Mouse (Mus musculus): ENCODE results near the gene Ecm1. TPM values are rescaled to one million over a fixed set of nuclear protein-coding genes. Genes with fewer than 3 reads are reported as not detected.

Ecm1 gene
- polyA plus RNA-seq, 1 experiment from 2014 or later = 90.1 TPM

GRCm38 (mm10) chr3:95689940-95690339, 49.4 kb downstream of the Ecm1 start:
- Histone ChIP-seq H3K4me2 (peak overlapping the region; percentile 44), H3K27ac (ENCODE audit: poor library complexity, severe bottlenecking) (peak overlapping the region; percentile 64), H3K36me3 (no peaks in the 10 kb centered on the region), H3K9ac (no peak overlapping the region), H3K4me1 (replicated peaks) (peaks cover 86% of the 10 kb centered on the region), H3K4me3 (no peak overlapping the region), H3K27me3 (replicated peaks) (no peaks in the 10 kb centered on the region), H3K9me3 (replicated peaks) (no peaks in the 10 kb centered on the region)
- 21% methylated on average over 2 of the region's 2 CpGs for WGBS
- ATAC-seq (ENCODE audit: insufficient number of reproducible peaks, low FRiP score) = no peak

- 12% methylated on average over 11 of the region's 11 CpGs for WGBS
These were observed 50.0 kb downstream of the Ecm1 start for GRCm38 (mm10) chr3:95689171-95689915.

GRCm38 (mm10) chr3:95687524-95688421, 51.6 kb downstream of the Ecm1 start, which contains the start of gene Adamtsl4:
Gene Adamtsl4, minus strand, starts transcription at chr3:95687917.
- peak within 1 kb of the TSS; percentile 75 for H3K9ac ChIP-seq
- H3K36me3 ChIP-seq = no peaks in the 10 kb centered on the region
- 7% methylated on average over 50 of the region's 50 CpGs for WGBS
- ATAC-seq (ENCODE audit: insufficient number of reproducible peaks, low FRiP score) = peak; percentile 68
- H3K27me3 ChIP-seq (replicated peaks) = no peaks in the 10 kb centered on the region
- H3K27ac ChIP-seq (ENCODE audit: poor library complexity, severe bottlenecking) = peak within 1 kb of the TSS; percentile 64
- H3K4me3 ChIP-seq = peak within 1 kb of the TSS; percentile 50
- H3K4me2 ChIP-seq = peak within 1 kb of the TSS; percentile 90
- no peaks in the 10 kb centered on the region for H3K9me3 ChIP-seq (replicated peaks)
- peaks cover 77% of the 10 kb centered on the region for H3K4me1 ChIP-seq (replicated peaks)

More at GRCm38 (mm10) chr3:95689171-95689915, 50.0 kb downstream of the Ecm1 start:
- Histone ChIP-seq H3K4me2 (peak overlapping the region; percentile 44), H3K4me1 (replicated peaks) (peaks cover 86% of the 10 kb centered on the region), H3K4me3 (no peak overlapping the region), H3K27ac (ENCODE audit: poor library complexity, severe bottlenecking) (peak overlapping the region; percentile 64), H3K9me3 (replicated peaks) (no peaks in the 10 kb centered on the region), H3K27me3 (replicated peaks) (no peaks in the 10 kb centered on the region), H3K36me3 (no peaks in the 10 kb centered on the region), H3K9ac (no peak overlapping the region)
- ATAC-seq (ENCODE audit: insufficient number of reproducible peaks, low FRiP score) = peak; percentile 37; the same call in 1 of the 2 replicates

- Histone ChIP-seq H3K36me3 (no peaks in the 10 kb centered on the region), H3K9ac (peak overlapping the region; percentile 75), H3K4me1 (replicated peaks) (peaks cover 72% of the 10 kb centered on the region), H3K4me3 (peak overlapping the region; percentile 50), H3K27me3 (replicated peaks) (no peaks in the 10 kb centered on the region), H3K27ac (ENCODE audit: poor library complexity, severe bottlenecking) (peak overlapping the region; percentile 52; the same call in 1 of the 2 replicates), H3K9me3 (replicated peaks) (no peaks in the 10 kb centered on the region), H3K4me2 (peak overlapping the region; percentile 90)
- 12% methylated on average over 4 of the region's 4 CpGs for WGBS
- ATAC-seq (ENCODE audit: insufficient number of reproducible peaks, low FRiP score) = 0 out of 2 replicates have a peak, but pooled peaks have one; percentile 10
These were observed 52.2 kb downstream of the Ecm1 start for GRCm38 (mm10) chr3:95687168-95687523.

GRCm38 (mm10) chr3:95686492-95687167, 52.7 kb downstream of the Ecm1 start:
- Histone ChIP-seq H3K4me2 (peak overlapping the region; percentile 90), H3K27ac (ENCODE audit: poor library complexity, severe bottlenecking) (no peak overlapping the region), H3K4me1 (replicated peaks) (peaks cover 75% of the 10 kb centered on the region), H3K4me3 (peak overlapping the region; percentile 50; the same call in 1 of the 2 replicates), H3K9me3 (replicated peaks) (no peaks in the 10 kb centered on the region), H3K9ac (peak overlapping the region; percentile 75; the same call in 1 of the 2 replicates), H3K27me3 (replicated peaks) (no peaks in the 10 kb centered on the region), H3K36me3 (no peaks in the 10 kb centered on the region)
- ATAC-seq (ENCODE audit: insufficient number of reproducible peaks, low FRiP score) = 0 out of 2 replicates have a peak, but pooled peaks have one; percentile 2
- WGBS = 41% methylated on average over 9 of the region's 10 CpGs

- 77% methylated on average over 2 of the region's 2 CpGs for WGBS
- no peak overlapping the region for H3K27ac ChIP-seq (ENCODE audit: poor library complexity, severe bottlenecking)
These were observed 53.7 kb downstream of the Ecm1 start for GRCm38 (mm10) chr3:95685701-95686100.

GRCm38 (mm10) chr3:95685301-95685700, 54.1 kb downstream of the Ecm1 start:
- peaks cover 82% of the 10 kb centered on the region for H3K4me1 ChIP-seq (replicated peaks)
- no peaks in the 10 kb centered on the region for H3K9me3 ChIP-seq (replicated peaks)
- no peak overlapping the region for H3K4me2 ChIP-seq
- no peak for ATAC-seq (ENCODE audit: insufficient number of reproducible peaks, low FRiP score)
- 73% methylated on average over 4 of the region's 4 CpGs for WGBS
- no peak overlapping the region for H3K9ac ChIP-seq
- no peak overlapping the region for H3K27ac ChIP-seq (ENCODE audit: poor library complexity, severe bottlenecking)
- H3K4me3 ChIP-seq = no peak overlapping the region
- H3K36me3 ChIP-seq = no peaks in the 10 kb centered on the region
- no peaks in the 10 kb centered on the region for H3K27me3 ChIP-seq (replicated peaks)

More at GRCm38 (mm10) chr3:95685701-95686100, 53.7 kb downstream of the Ecm1 start:
- Histone ChIP-seq H3K4me2 (no peak overlapping the region), H3K27me3 (replicated peaks) (no peaks in the 10 kb centered on the region), H3K4me1 (replicated peaks) (peaks cover 84% of the 10 kb centered on the region), H3K9ac (no peak overlapping the region), H3K9me3 (replicated peaks) (no peaks in the 10 kb centered on the region), H3K36me3 (no peaks in the 10 kb centered on the region), H3K4me3 (no peak overlapping the region)
- no peak for ATAC-seq (ENCODE audit: insufficient number of reproducible peaks, low FRiP score)

- WGBS = 19% methylated on average over 6 of the region's 8 CpGs
- H3K9ac ChIP-seq = 0 out of 2 replicates have a peak overlapping the region, but pooled peaks have one; percentile 31
- H3K4me3 ChIP-seq = no peak overlapping the region
- ATAC-seq (ENCODE audit: insufficient number of reproducible peaks, low FRiP score) = peak; percentile 14; the same call in 1 of the 2 replicates
- H3K4me2 ChIP-seq = peak overlapping the region; percentile 10; the same call in 1 of the 2 replicates
- H3K9me3 ChIP-seq (replicated peaks) = no peaks in the 10 kb centered on the region
- no peak overlapping the region for H3K27ac ChIP-seq (ENCODE audit: poor library complexity, severe bottlenecking)
- H3K4me1 ChIP-seq (replicated peaks) = peaks cover 78% of the 10 kb centered on the region
- no peaks in the 10 kb centered on the region for H3K36me3 ChIP-seq
- H3K27me3 ChIP-seq (replicated peaks) = no peaks in the 10 kb centered on the region
These were observed 54.5 kb downstream of the Ecm1 start for GRCm38 (mm10) chr3:95684846-95685245.
